Mouse (Mus musculus) hindbrain, embryonic 11.5 days (tissue): ENCODE results near the gene Utrn. TPM values are rescaled to one million over a fixed set of nuclear protein-coding genes. Genes with fewer than 3 reads are reported as not detected.

Source experiments
- ATAC-seq: fragments of 200-750 bp; cut with Nextera tagmentation; 2 replicates; pipeline ENCODE4 v1.8.0; 2017; ENCODE audit warnings: mild to moderate bottlenecking, moderate TSS enrichment, moderate library complexity; ENCODE audit not compliant: low FRiP score
- DNase-seq: peaks from one replicate; pipeline ENCODE4 v3.0.0-alpha.2; 2015; ENCODE audit warnings: low spot score
- H3K27ac ChIP-seq: fragments of 300-500 bp; sonication (generic); 2 replicates; pipeline ENCODE4 v1.5.1; 2014; ENCODE audit warnings: mild to moderate bottlenecking, low read depth, low read length
- H3K27me3 ChIP-seq: fragments of 300-500 bp; sonication (generic); 2 replicates; pipeline ENCODE4 v1.6.1; 2014; ENCODE audit warnings: mild to moderate bottlenecking, low read length, moderate library complexity, mixed read lengths; ENCODE audit not compliant: control insufficient read depth, insufficient read depth
- H3K36me3 ChIP-seq: fragments of 300-500 bp; sonication (generic); 2 replicates; pipeline ENCODE4 v1.6.1; 2014; ENCODE audit warnings: mild to moderate bottlenecking, low read length, moderate library complexity, mixed read lengths; ENCODE audit not compliant: control insufficient read depth, insufficient read depth
- H3K4me1 ChIP-seq: fragments of 300-500 bp; sonication (generic); replicated peaks from 2 replicates; pipeline ENCODE4 v1.6.1; 2014; ENCODE audit warnings: low read length, mixed read lengths; ENCODE audit not compliant: control insufficient read depth, insufficient read depth
- H3K4me2 ChIP-seq: fragments of 300-500 bp; sonication (generic); replicated peaks from 2 replicates; pipeline ENCODE4 v1.6.1; 2014; ENCODE audit warnings: mild to moderate bottlenecking, low read depth, low read length
- H3K4me3 ChIP-seq: fragments of 300-500 bp; sonication (generic); 2 replicates; pipeline ENCODE4 v1.5.1; 2014; ENCODE audit warnings: low read depth, low read length
- H3K9ac ChIP-seq: fragments of 300-500 bp; sonication (generic); 2 replicates; pipeline ENCODE4 v1.6.1; 2014; ENCODE audit warnings: low read depth, low read length
- H3K9me3 ChIP-seq: fragments of 300-500 bp; sonication (generic); 2 replicates; pipeline ENCODE4 v1.6.1; 2016; ENCODE audit warnings: low read length; ENCODE audit not compliant: control insufficient read depth
- WGBS: fragments of 180-500 bp; shearing (Covaris S2); extraction: QIAGEN DNeasy Blood & Tissue Kit; methylation state at CpG from one replicate; pipeline ENCODE4 v1.1.7; 2014; 5-methylcytosine and 5-hydroxymethylcytosine counted together
- polyA plus RNA-seq: library from polyadenylated mRNA; unstranded; fragments of >200 nt; fragmentation: Nextera tagmentation; extraction: Ambion mirVana; gene quantifications from 2 replicates; pipeline ENCODE4 v1.2.1, GENCODE M21; 2014

The Utrn gene
- polyA plus RNA-seq, 1 experiment from 2014 or later = 54.7 TPM

- H3K4me2 ChIP-seq = no peak overlapping the region
- peaks cover 2% of the 10 kb centered on the region; the same call in 1 of the 2 replicates for H3K4me1 ChIP-seq
Observed at GRCm38 (mm10) chr10:12865201-12865600, 4.0 kb downstream of the Utrn start.

GRCm38 (mm10) chr10:12863581-12863980, 5.6 kb downstream of the Utrn start:
- Histone ChIP-seq H3K4me2 (no peak overlapping the region), H3K4me3 (no peak overlapping the region), H3K4me1 (peaks cover 2% of the 10 kb centered on the region; the same call in 1 of the 2 replicates), H3K9me3 (no peaks in the 10 kb centered on the region), H3K9ac (no peak overlapping the region), H3K36me3 (no peaks in the 10 kb centered on the region), H3K27ac (no peak overlapping the region), H3K27me3 (no peaks in the 10 kb centered on the region)
- ATAC-seq = no peak
- no peak for DNase-seq
- 96% methylated on average over 9 of the region's 9 CpGs for WGBS

More at GRCm38 (mm10) chr10:12865201-12865600, 4.0 kb downstream of the Utrn start:
- Histone ChIP-seq H3K27ac (no peak overlapping the region), H3K4me3 (no peak overlapping the region), H3K27me3 (no peaks in the 10 kb centered on the region), H3K9me3 (no peaks in the 10 kb centered on the region), H3K36me3 (no peaks in the 10 kb centered on the region), H3K9ac (no peak overlapping the region)
- ATAC-seq (no peak), DNase-seq (no peak)
- 89% methylated on average over 6 of the region's 6 CpGs for WGBS

GRCm38 (mm10) chr10:12862047-12862446, 7.1 kb downstream of the Utrn start:
- no peak for ATAC-seq
- Histone ChIP-seq H3K4me2 (no peak overlapping the region), H3K9ac (no peak overlapping the region), H3K9me3 (no peaks in the 10 kb centered on the region), H3K4me1 (no peaks in the 10 kb centered on the region), H3K27me3 (no peaks in the 10 kb centered on the region), H3K36me3 (no peaks in the 10 kb centered on the region), H3K4me3 (no peak overlapping the region), H3K27ac (no peak overlapping the region)
- 92% methylated on average over 8 of the region's 8 CpGs for WGBS
- DNase-seq = no peak

- Histone ChIP-seq H3K36me3 (no peaks in the 10 kb centered on the region), H3K4me2 (no peak overlapping the region), H3K9me3 (no peaks in the 10 kb centered on the region), H3K4me3 (no peak overlapping the region), H3K9ac (no peak overlapping the region), H3K27ac (no peak overlapping the region), H3K4me1 (no peaks in the 10 kb centered on the region), H3K27me3 (no peaks in the 10 kb centered on the region)
- DNase-seq (no peak), ATAC-seq (no peak)
- WGBS = 68% methylated on average over 2 of the region's 2 CpGs
Observed at GRCm38 (mm10) chr10:12861381-12861780, 7.8 kb downstream of the Utrn start.

- no peaks in the 10 kb centered on the region for H3K27me3 ChIP-seq
- DNase-seq = no peak
- H3K4me2 ChIP-seq = no peak overlapping the region
- no peak overlapping the region for H3K9ac ChIP-seq
- H3K36me3 ChIP-seq = no peaks in the 10 kb centered on the region
- H3K4me1 ChIP-seq = no peaks in the 10 kb centered on the region
- H3K27ac ChIP-seq = no peak overlapping the region
- 93% methylated on average over 4 of the region's 4 CpGs for WGBS
- no peak for ATAC-seq
- H3K9me3 ChIP-seq = no peaks in the 10 kb centered on the region
- no peak overlapping the region for H3K4me3 ChIP-seq
Observed at GRCm38 (mm10) chr10:12860765-12861164, 8.4 kb downstream of the Utrn start.

GRCm38 (mm10) chr10:12860331-12860730, 8.8 kb downstream of the Utrn start:
- WGBS = 84% methylated on average over 7 of the region's 7 CpGs
- no peak for ATAC-seq
- Histone ChIP-seq H3K27me3 (no peaks in the 10 kb centered on the region), H3K4me3 (no peak overlapping the region), H3K9ac (no peak overlapping the region), H3K36me3 (no peaks in the 10 kb centered on the region), H3K4me2 (no peak overlapping the region), H3K4me1 (no peaks in the 10 kb centered on the region), H3K27ac (no peak overlapping the region), H3K9me3 (no peaks in the 10 kb centered on the region)
- no peak for DNase-seq

DNA sequence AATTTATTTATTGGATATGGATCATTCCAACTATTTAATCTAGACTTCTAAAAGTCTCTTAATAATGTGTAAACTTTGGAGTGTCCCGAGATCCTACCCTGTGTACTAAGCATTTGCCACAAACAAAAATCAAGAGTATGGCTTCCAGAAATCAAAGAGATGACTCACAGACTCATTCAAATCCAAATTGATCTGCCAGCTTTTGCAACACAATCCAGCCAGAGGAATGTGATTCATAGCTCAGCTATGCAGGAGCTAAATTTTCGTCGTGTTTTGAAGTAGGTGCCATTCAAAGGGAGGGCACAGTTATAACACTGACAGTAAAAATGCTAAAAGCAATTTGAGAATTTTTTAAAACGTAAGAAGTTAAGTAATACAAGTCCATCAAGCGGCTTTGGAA, 11.1 kb downstream of the Utrn start:
- H3K27ac ChIP-seq = no peak overlapping the region
- WGBS = 82% methylated on average over 5 of the region's 5 CpGs
- no peaks in the 10 kb centered on the region for H3K36me3 ChIP-seq
- DNase-seq = no peak
- no peaks in the 10 kb centered on the region for H3K4me1 ChIP-seq
- H3K27me3 ChIP-seq = no peaks in the 10 kb centered on the region
- no peak for ATAC-seq
- no peaks in the 10 kb centered on the region for H3K9me3 ChIP-seq
- no peak overlapping the region for H3K4me2 ChIP-seq
- H3K4me3 ChIP-seq = no peak overlapping the region
- no peak overlapping the region for H3K9ac ChIP-seq

- no peak overlapping the region for H3K27ac ChIP-seq
- no peak overlapping the region for H3K4me2 ChIP-seq
- H3K9ac ChIP-seq = no peak overlapping the region
- no peaks in the 10 kb centered on the region for H3K9me3 ChIP-seq
- DNase-seq (no peak), ATAC-seq (no peak)
- WGBS = 94% methylated on average over 6 of the region's 6 CpGs
- no peaks in the 10 kb centered on the region for H3K36me3 ChIP-seq
- no peaks in the 10 kb centered on the region for H3K4me1 ChIP-seq
- H3K4me3 ChIP-seq = no peak overlapping the region
- H3K27me3 ChIP-seq = no peaks in the 10 kb centered on the region
Observed at GRCm38 (mm10) chr10:12854298-12854697, 14.9 kb downstream of the Utrn start.

- no peak overlapping the region for H3K9ac ChIP-seq
- H3K9me3 ChIP-seq = no peaks in the 10 kb centered on the region
- DNase-seq (no peak), ATAC-seq (no peak)
- 80% methylated on average over 6 of the region's 6 CpGs for WGBS
- no peaks in the 10 kb centered on the region for H3K4me1 ChIP-seq
- no peaks in the 10 kb centered on the region for H3K36me3 ChIP-seq
- no peaks in the 10 kb centered on the region for H3K27me3 ChIP-seq
- no peak overlapping the region for H3K4me3 ChIP-seq
- no peak overlapping the region for H3K27ac ChIP-seq
- no peak overlapping the region for H3K4me2 ChIP-seq
Observed at GRCm38 (mm10) chr10:12853776-12854175, 15.4 kb downstream of the Utrn start.
